In the genomic region with DNA sequence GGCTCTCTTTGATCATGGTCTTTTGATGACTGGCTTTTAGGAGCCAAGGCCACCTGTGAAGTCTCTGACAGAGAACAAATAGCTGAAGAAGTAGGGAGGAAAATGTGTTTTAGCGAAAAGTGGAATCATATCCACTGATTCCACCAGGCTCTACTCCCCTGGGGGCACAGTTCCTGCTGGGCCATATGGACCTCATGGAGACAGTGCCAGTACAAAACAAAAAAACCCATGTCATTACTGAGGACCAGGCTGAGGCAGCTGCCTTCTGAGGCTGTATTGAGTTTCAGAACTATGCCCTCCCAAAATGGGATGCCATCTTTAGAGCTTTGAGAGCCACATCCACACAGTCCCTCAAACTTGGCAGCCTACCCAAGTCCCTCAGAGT, we compare ENCODE assay signal across 12 mouse cellular contexts.
DNase-seq lines count a peak whose midpoint lies in the region; ATAC-seq and TF ChIP-seq lines count a peak whose summit lies in the region.
"Had no signal": no experiment of that assay in that cellular context is flagged by ENCODE, and none has a peak within 500 bp of the region (broad histone marks: within the 10 kb centered on the region; RNA-seq: fewer than 3 reads in every experiment).

No protein-coding gene starts in this region.

- no peak for TF ChIP-seq EP300 in heart, adult 2 months (IDR thresholded peaks at IDR 0.05; ENCODE audit: insufficient read depth, low read depth, low read length)
- no peak for TF ChIP-seq EP300 in stomach, postnatal 0 days (optimal IDR thresholded peaks at IDR 0.05)

- no peak overlapping the region for H3K9ac ChIP-seq in heart, embryonic 13.5 days
- no peak overlapping the region for H3K9ac ChIP-seq in heart, adult 2 months (ENCODE audit: low read depth, low read length)
- H3K9ac ChIP-seq in stomach, embryonic 16.5 days (ENCODE audit: low read length): no peak overlapping the region
- H3K9ac ChIP-seq in stomach, postnatal 0 days (ENCODE audit: low read length): no peak overlapping the region
- no peak overlapping the region for H3K9ac ChIP-seq in neural tube, embryonic 15.5 days (replicated peaks)
- H3K9ac ChIP-seq: hindbrain, embryonic 15.5 days had no signal

- ATAC-seq in heart, embryonic 13.5 days (ENCODE audit: extremely low read depth, insufficient number of reproducible peaks, low FRiP score, low TSS enrichment): no peak
- ATAC-seq in stomach, embryonic 16.5 days (ENCODE audit: insufficient read depth, low FRiP score): no peak
- no peak for ATAC-seq in stomach, postnatal 0 days (ENCODE audit: low FRiP score, low TSS enrichment)
- no peak for ATAC-seq in neural tube, embryonic 15.5 days (ENCODE audit: low FRiP score)

- peak overlapping the region; percentile 27; the same call in 1 of the 2 replicates for H3K4me3 ChIP-seq in heart, embryonic 13.5 days
- no peak overlapping the region for H3K4me3 ChIP-seq in heart, adult 2 months
- H3K4me3 ChIP-seq in stomach, embryonic 16.5 days (replicated peaks; ENCODE audit: low read length): no peak overlapping the region
- H3K4me3 ChIP-seq in stomach, postnatal 0 days (ENCODE audit: low read depth, low read length): no peak overlapping the region
- peak overlapping the region; percentile 38 for H3K4me3 ChIP-seq in limb, embryonic 10.5 days
- no peak overlapping the region for H3K4me3 ChIP-seq in neural tube, embryonic 15.5 days (replicated peaks)
- H3K4me3 ChIP-seq: hindbrain, embryonic 15.5 days; megakaryocyte, embryonic 14.5 days had no signal

- peaks cover 16% of the 10 kb centered on the region for H3K4me1 ChIP-seq in heart, embryonic 13.5 days
- no peaks in the 10 kb centered on the region; the same call in 1 of the 2 replicates for H3K4me1 ChIP-seq in heart, adult 2 months (ENCODE audit: control insufficient read depth, insufficient read depth, low read length)
- peaks cover 4% of the 10 kb centered on the region; the same call in 1 of the 2 replicates for H3K4me1 ChIP-seq in stomach, embryonic 16.5 days (ENCODE audit: control insufficient read depth, insufficient read depth, low read length)
- no peaks in the 10 kb centered on the region for H3K4me1 ChIP-seq in stomach, postnatal 0 days (replicated peaks; ENCODE audit: control insufficient read depth, insufficient read depth)
- H3K4me1 ChIP-seq in limb, embryonic 10.5 days: peaks cover 30% of the 10 kb centered on the region
- H3K4me1 ChIP-seq in neural tube, embryonic 15.5 days: peaks cover 11% of the 10 kb centered on the region
- H3K4me1 ChIP-seq: megakaryocyte, embryonic 14.5 days had no signal

- H3K27me3 ChIP-seq in heart, embryonic 13.5 days (replicated peaks): no peaks in the 10 kb centered on the region
- H3K27me3 ChIP-seq in heart, adult 2 months (ENCODE audit: control insufficient read depth, insufficient read depth, low read length): no peaks in the 10 kb centered on the region
- H3K27me3 ChIP-seq in stomach, embryonic 16.5 days (ENCODE audit: control insufficient read depth, insufficient read depth, low read length): no peaks in the 10 kb centered on the region
- no peaks in the 10 kb centered on the region for H3K27me3 ChIP-seq in stomach, postnatal 0 days (ENCODE audit: control insufficient read depth, insufficient read depth, low read length)
- peaks cover 12% of the 10 kb centered on the region; the same call in 1 of the 2 replicates for H3K27me3 ChIP-seq in limb, embryonic 10.5 days (ENCODE audit: low read depth, poor library complexity, severe bottlenecking)
- H3K27me3 ChIP-seq in neural tube, embryonic 15.5 days (replicated peaks): no peaks in the 10 kb centered on the region
- H3K27me3 ChIP-seq: hindbrain, embryonic 15.5 days; megakaryocyte, embryonic 14.5 days had no signal

- intact Hi-C loops in heart, adult 2 months (cut with DNase I): no loop called here

- H3K27ac ChIP-seq in heart, embryonic 13.5 days (replicated peaks): no peak overlapping the region
- no peak overlapping the region for H3K27ac ChIP-seq in heart, adult 2 months
- H3K27ac ChIP-seq in stomach, embryonic 16.5 days (ENCODE audit: low read length): no peak overlapping the region
- H3K27ac ChIP-seq in stomach, postnatal 0 days (replicated peaks): no peak overlapping the region
- peak overlapping the region; percentile 73 for H3K27ac ChIP-seq in limb, embryonic 10.5 days
- 0 out of 2 replicates have a peak overlapping the region, but pooled peaks have one; percentile 51 for H3K27ac ChIP-seq in neural tube, embryonic 15.5 days (replicated peaks)
- H3K27ac ChIP-seq: hindbrain, embryonic 15.5 days had no signal

- no peak for DNase-seq in heart, adult 2 months
- no peak for DNase-seq in stomach, postnatal 0 days (ENCODE audit: low spot score)
- no peak for DNase-seq in limb, embryonic 10.5 days (ENCODE audit: low spot score)
- no peak for DNase-seq in ovary, postnatal 36 days (ENCODE audit: low spot score)
- no peak for DNase-seq in left cerebral cortex, adult 18-20 months (ENCODE audit: low spot score in 2 of 2)
- DNase-seq: right cerebral cortex, postnatal 25 days; thymus, postnatal 14 days had no signal

- 27% methylated on average over 1 of the region's 1 CpGs for WGBS in heart, embryonic 13.5 days
- WGBS in heart, adult 2 months: 54% methylated on average over 1 of the region's 1 CpGs
- 7% methylated on average over 1 of the region's 1 CpGs for WGBS in stomach, embryonic 16.5 days
- 40% methylated on average over 1 of the region's 1 CpGs for WGBS in stomach, postnatal 0 days
- 0% methylated on average over 1 of the region's 1 CpGs for WGBS in limb, embryonic 10.5 days
- WGBS in neural tube, embryonic 15.5 days: 7% methylated on average over 1 of the region's 1 CpGs

- TF ChIP-seq CTCF in heart, adult 2 months (IDR thresholded peaks at IDR 0.05): no peak
- no peak for TF ChIP-seq CTCF in stomach, postnatal 0 days (IDR thresholded peaks at IDR 0.05; ENCODE audit: low read depth)

- H3K36me3 ChIP-seq in heart, embryonic 13.5 days: no peaks in the 10 kb centered on the region
- H3K36me3 ChIP-seq in heart, adult 2 months (ENCODE audit: control insufficient read depth, insufficient read depth, low read length): no peaks in the 10 kb centered on the region
- no peaks in the 10 kb centered on the region for H3K36me3 ChIP-seq in stomach, embryonic 16.5 days (ENCODE audit: control insufficient read depth, insufficient read depth, low read length)
- H3K36me3 ChIP-seq in stomach, postnatal 0 days (ENCODE audit: control insufficient read depth, insufficient read depth, low read length): no peaks in the 10 kb centered on the region
- H3K36me3 ChIP-seq in limb, embryonic 10.5 days: no peaks in the 10 kb centered on the region
- H3K36me3 ChIP-seq in neural tube, embryonic 15.5 days: no peaks in the 10 kb centered on the region
- H3K36me3 ChIP-seq: hindbrain, embryonic 15.5 days had no signal

- peak overlapping the region; percentile 56 for H3K4me2 ChIP-seq in heart, embryonic 13.5 days
- H3K4me2 ChIP-seq in stomach, embryonic 16.5 days (ENCODE audit: low read depth, low read length): peak overlapping the region; percentile 10; the same call in 1 of the 2 replicates
- no peak overlapping the region for H3K4me2 ChIP-seq in stomach, postnatal 0 days (replicated peaks; ENCODE audit: low read depth)
- peak overlapping the region; percentile 44 for H3K4me2 ChIP-seq in neural tube, embryonic 15.5 days

- TF ChIP-seq POLR2A in heart, adult 2 months (IDR thresholded peaks at IDR 0.05; ENCODE audit: insufficient read depth, low read depth, low read length): no peak

- H3K79me2 ChIP-seq in heart, adult 2 months (replicated peaks; ENCODE audit: control insufficient read depth, insufficient read depth, low read length): no peaks in the 10 kb centered on the region

- no peaks in the 10 kb centered on the region for H3K9me3 ChIP-seq in heart, embryonic 13.5 days
- no peaks in the 10 kb centered on the region for H3K9me3 ChIP-seq in stomach, embryonic 16.5 days (replicated peaks; ENCODE audit: control insufficient read depth, low read length)
- no peaks in the 10 kb centered on the region for H3K9me3 ChIP-seq in stomach, postnatal 0 days (ENCODE audit: control insufficient read depth, low read length)
- no peaks in the 10 kb centered on the region for H3K9me3 ChIP-seq in limb, embryonic 10.5 days (replicated peaks)
- no peaks in the 10 kb centered on the region for H3K9me3 ChIP-seq in neural tube, embryonic 15.5 days (replicated peaks)
- H3K9me3 ChIP-seq: hindbrain, embryonic 15.5 days; megakaryocyte, embryonic 14.5 days had no signal

Comparison
In these comparisons a context has a peak if more than half of its experiments do, and no peak if none do; other contexts are left out.
1. H3K4me3 ChIP-seq: peak in heart, embryonic 13.5 days (single experiment) and limb, embryonic 10.5 days (single experiment); none in heart, adult 2 months (single experiment), stomach, embryonic 16.5 days (single experiment), stomach, postnatal 0 days (single experiment) and neural tube, embryonic 15.5 days (single experiment).
2. H3K27ac ChIP-seq: peak in limb, embryonic 10.5 days (single experiment) and neural tube, embryonic 15.5 days (single experiment); none in heart, embryonic 13.5 days (single experiment), heart, adult 2 months (single experiment), stomach, embryonic 16.5 days (single experiment) and stomach, postnatal 0 days (single experiment).